Mouse (Mus musculus) heart, embryonic 15.5 days (tissue): ENCODE results near the gene Grxcr1. TPM values are rescaled to one million over a fixed set of nuclear protein-coding genes. Genes with fewer than 3 reads are reported as not detected.
A peak's percentile ranks its signal among the peaks of the same experiment; 100 is the strongest.

Experiments
- ATAC-seq: fragments of 200-750 bp; cut with Nextera tagmentation; replicated peaks from 2 replicates; pipeline ENCODE4 v1.8.0; 2017; ENCODE audit warnings: low read depth, moderate TSS enrichment; ENCODE audit not compliant: insufficient number of reproducible peaks, insufficient read depth, low FRiP score
- H3K27ac ChIP-seq: fragments of 300-500 bp; sonication (generic); 2 replicates; pipeline ENCODE4 v1.5.1; 2015; ENCODE audit warnings: mild to moderate bottlenecking, inconsistent platforms
- H3K27me3 ChIP-seq: fragments of 300-500 bp; sonication (generic); 2 replicates; pipeline ENCODE4 v1.6.1; 2015; ENCODE audit warnings: inconsistent platforms
- H3K36me3 ChIP-seq: fragments of 300-500 bp; sonication (generic); 2 replicates; pipeline ENCODE4 v1.6.1; 2015; ENCODE audit warnings: mild to moderate bottlenecking, inconsistent platforms
- H3K4me1 ChIP-seq: fragments of 300-500 bp; sonication (generic); replicated peaks from 2 replicates; pipeline ENCODE4 v1.6.1; 2015; ENCODE audit warnings: inconsistent platforms
- H3K4me2 ChIP-seq: fragments of 300-500 bp; sonication (generic); 2 replicates; pipeline ENCODE4 v1.6.1; 2015; ENCODE audit warnings: inconsistent platforms, mild to moderate bottlenecking, moderate library complexity
- H3K4me3 ChIP-seq: fragments of 300-500 bp; sonication (generic); 2 replicates; pipeline ENCODE4 v1.5.1; 2015; ENCODE audit warnings: mild to moderate bottlenecking, inconsistent platforms
- H3K9ac ChIP-seq: fragments of 300-500 bp; sonication (generic); 2 replicates; pipeline ENCODE4 v1.6.1; 2015; ENCODE audit warnings: mild to moderate bottlenecking, inconsistent platforms
- H3K9me3 ChIP-seq: fragments of 300-500 bp; sonication (generic); replicated peaks from 2 replicates; pipeline ENCODE4 v1.6.1; 2016; ENCODE audit warnings: inconsistent platforms
- WGBS: fragments of 180-500 bp; shearing (Covaris S2); methylation state at CpG from one replicate; pipeline ENCODE4 v1.1.7; 2015; ENCODE audit warnings: mixed read lengths; 5-methylcytosine and 5-hydroxymethylcytosine counted together
- polyA plus RNA-seq: library from polyadenylated mRNA; unstranded; fragments of >200 nt; fragmentation: Nextera tagmentation; extraction: Ambion mirVana; gene quantifications from 2 replicates; pipeline ENCODE4 v1.2.1, GENCODE M21; 2015

Gene Grxcr1
- polyA plus RNA-seq: not detected in 2 replicates

GRCm38 (mm10) chr5:68031744-68032143, at the start of gene Grxcr1:
Gene Grxcr1 (plus strand): TSS chr5:68031835.
- H3K27ac ChIP-seq: no peak within 1 kb of the TSS
- H3K27me3 ChIP-seq: no peaks in the 10 kb centered on the region
- no peak within 1 kb of the TSS for H3K4me3 ChIP-seq
- no peaks in the 10 kb centered on the region for H3K36me3 ChIP-seq
- 82% methylated on average over 6 of the region's 6 CpGs for WGBS
- H3K4me1 ChIP-seq: no peaks in the 10 kb centered on the region
- H3K4me2 ChIP-seq: no peak within 1 kb of the TSS
- no peaks in the 10 kb centered on the region for H3K9me3 ChIP-seq
- ATAC-seq: no peak
- no peak within 1 kb of the TSS for H3K9ac ChIP-seq

GRCm38 (mm10) chr5:67981946-67982526, 49.6 kb upstream of the Grxcr1 start:
- Histone ChIP-seq H3K9ac (no peak overlapping the region), H3K36me3 (no peaks in the 10 kb centered on the region), H3K9me3 (no peaks in the 10 kb centered on the region), H3K27me3 (no peaks in the 10 kb centered on the region), H3K4me2 (no peak overlapping the region), H3K4me1 (no peaks in the 10 kb centered on the region), H3K4me3 (no peak overlapping the region), H3K27ac (no peak overlapping the region)
- ATAC-seq: no peak
- WGBS: 57% methylated on average over 3 of the region's 3 CpGs

GRCm38 (mm10) chr5:67990426-67990825, 41.2 kb upstream of the Grxcr1 start:
- H3K4me2 ChIP-seq: no peak overlapping the region
- no peaks in the 10 kb centered on the region for H3K27me3 ChIP-seq
- no peaks in the 10 kb centered on the region for H3K9me3 ChIP-seq
- no peak overlapping the region for H3K27ac ChIP-seq
- ATAC-seq: no peak
- no peak overlapping the region for H3K4me3 ChIP-seq
- H3K36me3 ChIP-seq: no peaks in the 10 kb centered on the region
- no peak overlapping the region for H3K9ac ChIP-seq
- H3K4me1 ChIP-seq: no peaks in the 10 kb centered on the region

GRCm38 (mm10) chr5:68002611-68003010, 29.0 kb upstream of the Grxcr1 start:
- Histone ChIP-seq H3K27me3 (no peaks in the 10 kb centered on the region), H3K4me1 (no peaks in the 10 kb centered on the region), H3K4me2 (no peak overlapping the region), H3K27ac (no peak overlapping the region), H3K9ac (no peak overlapping the region), H3K9me3 (no peaks in the 10 kb centered on the region), H3K4me3 (no peak overlapping the region), H3K36me3 (no peaks in the 10 kb centered on the region)
- 83% methylated on average over 6 of the region's 6 CpGs for WGBS
- ATAC-seq: no peak

- no peaks in the 10 kb centered on the region for H3K9me3 ChIP-seq
- no peak overlapping the region for H3K4me3 ChIP-seq
- H3K27me3 ChIP-seq: no peaks in the 10 kb centered on the region
- no peaks in the 10 kb centered on the region for H3K4me1 ChIP-seq
- H3K36me3 ChIP-seq: no peaks in the 10 kb centered on the region
- H3K27ac ChIP-seq: no peak overlapping the region
- no peak overlapping the region for H3K4me2 ChIP-seq
- no peak overlapping the region for H3K9ac ChIP-seq
- 61% methylated on average over 2 of the region's 2 CpGs for WGBS
- no peak for ATAC-seq
Measured at GRCm38 (mm10) chr5:68003904-68004303, 27.7 kb upstream of the Grxcr1 start.

- H3K4me2 ChIP-seq: no peak overlapping the region
- H3K4me1 ChIP-seq: no peaks in the 10 kb centered on the region
- H3K4me3 ChIP-seq: no peak overlapping the region
- 86% methylated on average over 2 of the region's 2 CpGs for WGBS
- no peak overlapping the region for H3K27ac ChIP-seq
- no peaks in the 10 kb centered on the region for H3K27me3 ChIP-seq
- no peak overlapping the region for H3K9ac ChIP-seq
- no peak for ATAC-seq
- no peaks in the 10 kb centered on the region for H3K9me3 ChIP-seq
- no peaks in the 10 kb centered on the region for H3K36me3 ChIP-seq
Measured at GRCm38 (mm10) chr5:68004419-68004818, 27.2 kb upstream of the Grxcr1 start.

- WGBS: 60% methylated on average over 4 of the region's 4 CpGs
- Histone ChIP-seq H3K4me3 (no peak overlapping the region), H3K36me3 (no peaks in the 10 kb centered on the region), H3K27ac (no peak overlapping the region), H3K4me1 (0 out of 2 replicates have a peak, but pooled peaks cover 9% of the 10 kb centered on the region), H3K27me3 (no peaks in the 10 kb centered on the region), H3K9me3 (no peaks in the 10 kb centered on the region), H3K4me2 (no peak overlapping the region), H3K9ac (no peak overlapping the region)
- no peak for ATAC-seq
Measured at GRCm38 (mm10) chr5:68007074-68007473, 24.6 kb upstream of the Grxcr1 start.

- no peaks in the 10 kb centered on the region for H3K36me3 ChIP-seq
- H3K4me1 ChIP-seq: 0 out of 2 replicates have a peak, but pooled peaks cover 12% of the 10 kb centered on the region
- peak overlapping the region; percentile 25; the same call in 1 of the 2 replicates for H3K27ac ChIP-seq
- WGBS: 25% methylated on average over 3 of the region's 3 CpGs
- no peaks in the 10 kb centered on the region for H3K9me3 ChIP-seq
- H3K9ac ChIP-seq: no peak overlapping the region
- no peak overlapping the region for H3K4me3 ChIP-seq
- no peak for ATAC-seq
- no peak overlapping the region for H3K4me2 ChIP-seq
- H3K27me3 ChIP-seq: no peaks in the 10 kb centered on the region
Measured at GRCm38 (mm10) chr5:68011569-68011968, 20.1 kb upstream of the Grxcr1 start.

- Histone ChIP-seq H3K9ac (no peak overlapping the region), H3K27ac (0 out of 2 replicates have a peak overlapping the region, but pooled peaks have one; percentile 36), H3K27me3 (no peaks in the 10 kb centered on the region), H3K9me3 (no peaks in the 10 kb centered on the region), H3K4me1 (0 out of 2 replicates have a peak, but pooled peaks cover 12% of the 10 kb centered on the region), H3K4me2 (no peak overlapping the region), H3K36me3 (no peaks in the 10 kb centered on the region), H3K4me3 (no peak overlapping the region)
- 15% methylated on average over 4 of the region's 4 CpGs for WGBS
- ATAC-seq: no peak
Measured at GRCm38 (mm10) chr5:68012618-68013017, 19.0 kb upstream of the Grxcr1 start.

- 75% methylated on average over 2 of the region's 2 CpGs for WGBS
- H3K27me3 ChIP-seq: no peaks in the 10 kb centered on the region
- no peak for ATAC-seq
- H3K36me3 ChIP-seq: no peaks in the 10 kb centered on the region
- H3K4me2 ChIP-seq: no peak overlapping the region
- H3K4me1 ChIP-seq: no peaks in the 10 kb centered on the region
- H3K9me3 ChIP-seq: no peaks in the 10 kb centered on the region
- H3K9ac ChIP-seq: no peak overlapping the region
- H3K4me3 ChIP-seq: no peak overlapping the region
- H3K27ac ChIP-seq: no peak overlapping the region
Measured at GRCm38 (mm10) chr5:68020870-68021269, 10.8 kb upstream of the Grxcr1 start.

- no peak overlapping the region for H3K9ac ChIP-seq
- ATAC-seq: no peak
- no peaks in the 10 kb centered on the region for H3K9me3 ChIP-seq
- no peaks in the 10 kb centered on the region for H3K27me3 ChIP-seq
- no peak overlapping the region for H3K4me3 ChIP-seq
- H3K4me1 ChIP-seq: no peaks in the 10 kb centered on the region
- 78% methylated on average over 2 of the region's 2 CpGs for WGBS
- no peak overlapping the region for H3K4me2 ChIP-seq
- H3K27ac ChIP-seq: no peak overlapping the region
- H3K36me3 ChIP-seq: no peaks in the 10 kb centered on the region
Measured at GRCm38 (mm10) chr5:68026658-68027422, 4.8 kb upstream of the Grxcr1 start.

GRCm38 (mm10) chr5:68027474-68027873, 4.2 kb upstream of the Grxcr1 start:
- no peaks in the 10 kb centered on the region for H3K9me3 ChIP-seq
- ATAC-seq: no peak
- no peaks in the 10 kb centered on the region for H3K27me3 ChIP-seq
- H3K4me3 ChIP-seq: no peak overlapping the region
- no peak overlapping the region for H3K4me2 ChIP-seq
- no peaks in the 10 kb centered on the region for H3K36me3 ChIP-seq
- no peaks in the 10 kb centered on the region for H3K4me1 ChIP-seq
- no peak overlapping the region for H3K9ac ChIP-seq
- no peak overlapping the region for H3K27ac ChIP-seq
- WGBS: 80% methylated on average over 4 of the region's 4 CpGs
